Mouse (Mus musculus) limb, embryonic 15.5 days (tissue): Measurements from ENCODE around the gene Ncstn. TPM values are rescaled to one million over a fixed set of nuclear protein-coding genes. Genes with fewer than 3 reads are reported as not detected.

Experiments used
- ATAC-seq: fragments of 200-750 bp; cut with Nextera tagmentation; 2 replicates; pipeline ENCODE4 v1.8.0; 2017; ENCODE audit warnings: low read depth, moderate TSS enrichment; ENCODE audit not compliant: insufficient number of reproducible peaks, low FRiP score, low TSS enrichment
- H3K27ac ChIP-seq: fragments of 300-500 bp; sonication (generic); 2 replicates; pipeline ENCODE4 v1.5.1; 2015; ENCODE audit warnings: moderate library complexity, mild to moderate bottlenecking, inconsistent platforms
- H3K27me3 ChIP-seq: fragments of 300-500 bp; sonication (generic); 2 replicates; pipeline ENCODE4 v1.6.1; 2015; ENCODE audit warnings: inconsistent platforms
- H3K36me3 ChIP-seq: fragments of 300-500 bp; sonication (generic); 2 replicates; pipeline ENCODE4 v1.6.1; 2015; ENCODE audit warnings: inconsistent platforms
- H3K4me1 ChIP-seq: fragments of 300-500 bp; sonication (generic); 2 replicates; pipeline ENCODE4 v1.6.1; 2015; ENCODE audit warnings: inconsistent platforms
- H3K4me2 ChIP-seq: fragments of 300-500 bp; sonication (generic); 2 replicates; pipeline ENCODE4 v1.6.1; 2015; ENCODE audit warnings: mild to moderate bottlenecking, inconsistent platforms
- H3K4me3 ChIP-seq: fragments of 300-500 bp; sonication (generic); 2 replicates; pipeline ENCODE4 v1.5.1; 2015; ENCODE audit warnings: mild to moderate bottlenecking, inconsistent platforms
- H3K9ac ChIP-seq: fragments of 300-500 bp; sonication (generic); 2 replicates; pipeline ENCODE4 v1.6.1; 2015; ENCODE audit warnings: inconsistent platforms
- H3K9me3 ChIP-seq: fragments of 300-500 bp; sonication (generic); 2 replicates; pipeline ENCODE4 v1.6.1; 2016; ENCODE audit warnings: inconsistent platforms
- WGBS: fragments of 180-500 bp; shearing (Covaris S2); methylation state at CpG from one replicate; pipeline ENCODE4 v1.1.7; 2015; 5-methylcytosine and 5-hydroxymethylcytosine counted together
- polyA plus RNA-seq: library from polyadenylated mRNA; unstranded; fragments of >200 nt; fragmentation: Nextera tagmentation; extraction: Ambion mirVana; gene quantifications from 2 replicates; pipeline ENCODE4 v1.2.1, GENCODE M21; 2015

The Ncstn gene
- polyA plus RNA-seq = 107 and 119 TPM in 2 replicates

DNA sequence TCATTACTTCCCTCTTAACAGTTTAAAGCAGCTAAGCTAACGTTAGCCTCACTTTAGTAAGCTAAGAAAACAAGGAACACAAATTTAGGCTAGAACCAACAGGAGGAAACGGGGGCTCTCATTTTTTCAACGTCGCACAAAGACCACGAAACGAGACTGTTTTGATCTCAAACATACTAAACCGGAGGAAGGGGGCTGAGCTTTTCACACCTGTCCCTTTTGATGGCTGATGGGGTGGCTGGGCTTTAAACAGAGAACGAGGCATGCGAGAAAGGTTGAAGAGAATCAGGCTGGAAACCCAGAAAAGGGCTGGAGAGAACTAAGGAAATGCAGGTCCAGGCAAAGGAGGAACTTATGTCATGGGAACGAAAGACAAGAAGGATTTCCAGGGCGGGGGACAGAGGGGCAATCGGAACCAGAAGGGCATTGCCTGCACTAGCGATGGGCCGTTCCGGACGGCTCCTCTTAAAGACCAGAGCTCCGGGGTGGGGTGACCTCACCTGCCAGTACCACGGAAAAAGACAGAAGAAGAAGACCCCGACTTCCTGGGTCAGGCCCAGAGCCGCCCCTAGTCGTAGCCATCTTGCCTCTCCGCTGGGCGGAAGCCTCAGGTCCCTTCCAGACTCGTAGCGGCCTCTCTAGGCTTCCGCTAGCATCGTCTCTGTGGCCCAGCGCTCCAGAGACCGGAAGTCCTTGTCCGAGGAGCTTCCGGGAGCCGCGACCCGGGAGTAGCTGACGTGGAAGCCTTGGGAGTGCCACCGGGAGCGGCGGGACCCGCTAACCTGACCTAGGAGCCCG lies at the start of gene Ncstn, which contains the start of gene Copa:
Gene Ncstn (minus strand): TSS at position 695 of the 798 bp plus-strand sequence.
Gene Copa (plus strand): TSS at position 429 of the 798 bp plus-strand sequence.
- peaks cover 26% of the 10 kb centered on the region for H3K36me3 ChIP-seq
- WGBS = under 1% methylated on average over 40 of the region's 40 CpGs
- no peaks in the 10 kb centered on the region for H3K9me3 ChIP-seq
- no peaks in the 10 kb centered on the region for H3K27me3 ChIP-seq
- ATAC-seq = peak; percentile 97
- peak within 1 kb of the TSS; percentile 83 for H3K27ac ChIP-seq
- H3K4me2 ChIP-seq = peak within 1 kb of the TSS; percentile 49
- peaks cover 18% of the 10 kb centered on the region for H3K4me1 ChIP-seq
- H3K9ac ChIP-seq = peak within 1 kb of the TSS; percentile 77
- peak within 1 kb of the TSS; percentile 85 for H3K4me3 ChIP-seq

DNA sequence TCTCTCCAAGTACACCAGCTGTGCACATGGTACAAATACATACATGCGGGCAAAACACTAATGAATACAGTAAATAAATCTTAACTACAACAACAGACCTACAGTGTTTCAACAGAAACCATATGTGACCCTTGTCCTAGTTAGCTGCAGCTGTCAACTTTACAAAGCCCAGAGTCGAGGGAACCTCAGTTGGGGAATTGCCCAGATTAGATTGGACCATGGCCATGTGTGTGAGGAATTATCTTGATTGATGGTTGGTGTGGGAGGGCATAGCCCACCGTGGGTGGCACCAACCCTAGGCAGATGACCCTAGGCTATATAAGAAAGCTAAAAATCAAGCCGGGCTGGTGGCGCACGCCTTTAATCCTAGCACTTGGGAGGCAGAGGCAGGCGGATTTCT lies 49.7 kb upstream of the Ncstn start:
- peaks cover 73% of the 10 kb centered on the region for H3K36me3 ChIP-seq
- H3K27ac ChIP-seq = no peak overlapping the region
- H3K4me2 ChIP-seq = no peak overlapping the region
- H3K9me3 ChIP-seq = no peaks in the 10 kb centered on the region
- H3K27me3 ChIP-seq = no peaks in the 10 kb centered on the region
- no peak overlapping the region for H3K9ac ChIP-seq
- no peak overlapping the region for H3K4me3 ChIP-seq
- H3K4me1 ChIP-seq = peaks cover 9% of the 10 kb centered on the region
- 74% methylated on average over 7 of the region's 7 CpGs for WGBS
- no peak for ATAC-seq

DNA sequence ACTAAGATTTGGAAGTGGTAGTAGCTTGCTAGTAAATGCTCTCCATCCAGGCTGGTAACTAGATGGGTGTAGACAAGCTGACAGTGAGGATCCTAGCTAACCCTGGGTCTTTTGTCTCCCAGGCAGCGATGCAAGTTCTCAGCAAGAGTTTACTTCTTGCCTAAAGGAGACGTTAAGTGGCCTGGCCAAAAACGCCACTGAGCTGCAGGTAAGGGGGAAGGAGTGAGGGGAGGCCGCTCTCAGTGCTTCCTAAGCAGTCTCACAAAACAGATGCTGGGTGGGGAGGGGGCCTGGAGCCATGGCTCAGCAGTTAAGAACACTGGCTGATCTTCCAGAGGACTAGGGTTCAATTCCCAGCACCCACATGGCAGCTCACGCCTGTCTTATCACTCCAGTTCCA lies 47.2 kb upstream of the Ncstn start:
- Histone ChIP-seq H3K4me2 (no peak overlapping the region), H3K27me3 (no peaks in the 10 kb centered on the region), H3K4me3 (no peak overlapping the region), H3K36me3 (peaks cover 60% of the 10 kb centered on the region), H3K9ac (no peak overlapping the region), H3K9me3 (no peaks in the 10 kb centered on the region), H3K27ac (no peak overlapping the region), H3K4me1 (peaks cover 16% of the 10 kb centered on the region)
- ATAC-seq = no peak
- WGBS = 94% methylated on average over 5 of the region's 5 CpGs

DNA sequence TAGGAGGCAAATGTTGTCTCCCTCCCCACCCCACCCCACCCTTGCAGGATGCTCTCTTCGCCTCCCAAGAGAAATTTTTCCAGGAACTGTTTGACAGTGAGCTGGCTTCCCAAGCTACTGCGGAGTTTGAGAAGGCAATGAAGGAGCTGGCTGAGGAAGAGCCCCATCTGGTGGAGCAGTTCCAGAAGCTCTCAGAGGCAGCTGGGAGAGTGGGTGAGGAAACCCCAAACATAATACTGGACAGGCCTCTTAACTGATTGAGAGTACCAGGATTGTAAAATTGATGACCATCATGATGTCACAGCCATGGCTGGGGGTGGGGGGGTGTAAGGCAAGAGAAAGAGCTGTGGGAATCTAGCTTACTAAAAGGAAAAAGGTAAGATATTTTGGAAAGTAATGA lies 46.5 kb upstream of the Ncstn start:
- 65% methylated on average over 2 of the region's 2 CpGs for WGBS
- H3K27ac ChIP-seq = no peak overlapping the region
- no peak overlapping the region for H3K4me3 ChIP-seq
- no peak overlapping the region for H3K9ac ChIP-seq
- no peak for ATAC-seq
- H3K4me2 ChIP-seq = no peak overlapping the region
- peaks cover 53% of the 10 kb centered on the region for H3K36me3 ChIP-seq
- H3K9me3 ChIP-seq = no peaks in the 10 kb centered on the region
- peaks cover 16% of the 10 kb centered on the region for H3K4me1 ChIP-seq
- H3K27me3 ChIP-seq = no peaks in the 10 kb centered on the region

DNA sequence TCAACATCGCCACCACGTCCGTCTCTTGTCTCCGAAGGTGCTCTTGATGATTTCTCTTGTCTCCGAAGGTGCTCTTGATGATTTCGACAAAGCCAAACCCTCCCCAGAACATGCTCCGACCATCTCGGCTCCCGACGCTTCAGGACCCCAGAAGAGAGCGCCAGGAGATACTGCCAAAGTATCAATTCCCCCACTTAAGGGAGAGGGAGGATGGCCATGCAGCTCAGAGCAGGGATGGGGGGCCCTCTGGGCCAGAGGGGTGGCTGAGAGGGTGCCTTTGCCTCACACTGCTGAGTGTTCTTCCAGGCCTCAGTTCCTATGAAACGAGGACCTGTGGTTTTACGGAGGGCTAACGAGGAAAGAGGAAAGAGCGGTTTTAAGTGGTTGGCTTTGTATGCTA lies 46.0 kb upstream of the Ncstn start:
- Histone ChIP-seq H3K27ac (no peak overlapping the region), H3K4me1 (peaks cover 16% of the 10 kb centered on the region), H3K4me3 (no peak overlapping the region), H3K27me3 (no peaks in the 10 kb centered on the region), H3K9me3 (no peaks in the 10 kb centered on the region), H3K9ac (no peak overlapping the region), H3K4me2 (no peak overlapping the region), H3K36me3 (peaks cover 52% of the 10 kb centered on the region)
- 86% methylated on average over 15 of the region's 15 CpGs for WGBS
- no peak for ATAC-seq

DNA sequence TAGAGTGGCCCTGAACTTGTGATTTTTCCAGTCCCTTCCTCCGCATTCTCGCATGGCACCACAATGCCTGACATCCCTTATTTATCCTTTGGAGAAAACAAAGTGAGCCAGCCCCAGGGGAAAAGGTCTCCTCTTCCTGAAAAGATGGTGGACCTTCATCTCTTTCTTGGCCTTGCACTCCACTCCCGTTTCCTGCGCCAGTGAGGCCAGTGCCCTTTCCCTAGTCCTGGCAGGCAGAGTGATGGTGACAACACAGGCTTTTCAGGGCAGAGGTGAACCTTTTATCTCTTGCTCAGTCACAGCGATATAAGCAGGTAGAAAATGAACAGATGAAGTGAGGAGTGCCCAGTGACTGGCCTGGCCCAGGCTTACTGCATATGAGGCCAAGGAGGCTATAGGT lies 44.9 kb upstream of the Ncstn start:
- no peak for ATAC-seq
- 39% methylated on average over 5 of the region's 5 CpGs for WGBS
- H3K4me1 ChIP-seq = peaks cover 16% of the 10 kb centered on the region
- H3K36me3 ChIP-seq = peaks cover 54% of the 10 kb centered on the region
- H3K27me3 ChIP-seq = no peaks in the 10 kb centered on the region
- H3K4me3 ChIP-seq = peak overlapping the region; percentile 84
- H3K9ac ChIP-seq = peak overlapping the region; percentile 85; the same call in 1 of the 2 replicates
- H3K9me3 ChIP-seq = no peaks in the 10 kb centered on the region
- H3K4me2 ChIP-seq = peak overlapping the region; percentile 89
- no peak overlapping the region for H3K27ac ChIP-seq

DNA sequence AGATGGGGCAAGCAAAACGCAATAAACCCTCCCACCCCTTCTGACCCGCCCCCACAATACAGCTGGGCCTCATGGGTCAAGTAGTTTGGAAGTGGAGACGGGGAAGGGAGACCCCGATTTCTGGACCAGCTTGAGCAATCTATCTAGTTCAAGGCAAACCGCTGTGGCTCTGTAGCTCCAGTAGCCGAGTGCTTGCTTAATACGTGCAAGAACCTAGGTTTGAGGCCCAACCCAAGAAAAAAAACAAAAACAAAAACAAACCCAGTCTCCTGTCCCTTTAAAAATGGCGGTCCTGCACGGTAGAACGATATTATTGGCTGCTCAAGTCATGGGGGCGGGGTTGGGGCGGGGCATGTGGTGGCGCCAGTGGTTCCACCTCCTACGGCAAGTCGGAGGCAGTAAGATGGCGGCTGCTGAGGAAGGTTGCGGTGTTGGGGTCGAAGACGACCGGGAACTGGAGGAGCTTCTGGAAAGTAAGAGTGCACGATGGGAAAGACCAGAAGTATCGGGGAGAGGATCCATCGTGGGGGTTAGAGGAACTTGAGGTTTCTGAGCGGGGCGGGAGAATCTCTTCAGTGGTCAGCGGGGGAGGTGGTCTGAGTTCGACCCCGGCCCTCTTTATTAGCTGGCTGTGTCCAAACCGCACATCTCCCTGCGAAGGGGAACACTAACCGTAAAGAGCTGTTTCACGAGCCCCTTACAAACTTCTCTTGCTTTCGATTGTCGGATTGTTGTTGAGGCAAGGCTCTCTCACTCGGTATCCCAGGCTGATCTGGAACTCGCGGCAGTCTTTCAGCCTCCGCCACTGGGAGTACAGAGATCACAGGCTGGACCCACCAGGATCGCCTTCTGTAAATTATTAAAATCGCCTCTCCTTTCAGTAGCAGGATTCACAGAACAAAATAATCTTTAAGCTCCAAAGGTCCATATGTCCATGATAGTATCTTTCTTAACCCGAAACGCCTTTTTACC lies 44.1 kb upstream of the Ncstn start, which contains the start of gene Pex19:
Gene Pex19 (plus strand): TSS at position 380 of the 972 bp plus-strand sequence.
- Histone ChIP-seq H3K27me3 (no peaks in the 10 kb centered on the region), H3K4me2 (peak within 1 kb of the TSS; percentile 89), H3K4me3 (peak within 1 kb of the TSS; percentile 84), H3K4me1 (peaks cover 16% of the 10 kb centered on the region), H3K9ac (peak within 1 kb of the TSS; percentile 85), H3K27ac (peak within 1 kb of the TSS; percentile 73), H3K36me3 (peaks cover 54% of the 10 kb centered on the region), H3K9me3 (no peaks in the 10 kb centered on the region)
- ATAC-seq = peak; percentile 94
- WGBS = 2% methylated on average over 42 of the region's 42 CpGs

DNA sequence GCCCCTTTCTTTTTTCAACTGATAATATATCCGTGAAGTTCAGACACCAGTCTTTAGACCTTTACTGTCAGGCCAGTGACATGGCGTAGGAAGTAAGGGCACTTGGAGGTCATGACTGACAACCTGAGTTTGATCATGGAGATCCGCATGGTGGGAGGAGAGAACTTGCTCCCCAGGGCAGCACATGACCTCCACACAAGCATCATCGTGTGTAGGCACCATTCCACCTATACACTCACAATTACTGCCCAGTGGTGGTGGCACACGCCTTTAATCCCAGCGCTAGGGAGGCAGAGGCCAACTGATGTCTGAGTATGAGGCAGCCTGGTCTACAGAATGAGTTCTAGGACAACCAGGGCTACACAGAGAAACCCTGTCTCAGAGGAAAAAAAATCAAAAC lies 42.0 kb upstream of the Ncstn start:
- Histone ChIP-seq H3K4me3 (no peak overlapping the region), H3K9ac (no peak overlapping the region), H3K27me3 (no peaks in the 10 kb centered on the region), H3K27ac (no peak overlapping the region), H3K9me3 (no peaks in the 10 kb centered on the region), H3K36me3 (peaks cover 56% of the 10 kb centered on the region), H3K4me2 (no peak overlapping the region), H3K4me1 (peaks cover 16% of the 10 kb centered on the region)
- no peak for ATAC-seq
- WGBS = 84% methylated on average over 6 of the region's 6 CpGs

DNA sequence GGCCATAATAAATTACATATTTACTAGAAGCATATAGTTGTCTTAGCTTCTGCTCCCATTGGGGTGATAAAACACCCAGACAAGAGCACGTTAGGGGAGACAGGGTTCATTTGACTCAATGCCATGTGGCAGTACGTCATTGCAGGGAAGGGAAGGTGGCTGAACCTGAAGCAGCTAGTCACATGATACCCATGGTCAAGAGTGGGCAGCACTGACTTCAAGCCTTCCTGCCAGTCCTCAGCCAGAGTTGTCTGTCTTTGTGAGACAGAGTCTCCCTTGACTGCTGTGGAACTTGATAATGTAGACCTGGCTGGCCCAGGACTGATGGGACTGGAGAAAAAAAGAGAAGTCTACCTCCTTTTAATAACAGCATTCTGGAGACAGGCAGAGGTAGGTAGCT lies 40.1 kb upstream of the Ncstn start:
- 82% methylated on average over 2 of the region's 2 CpGs for WGBS
- no peak for ATAC-seq
- peaks cover 61% of the 10 kb centered on the region for H3K36me3 ChIP-seq

DNA sequence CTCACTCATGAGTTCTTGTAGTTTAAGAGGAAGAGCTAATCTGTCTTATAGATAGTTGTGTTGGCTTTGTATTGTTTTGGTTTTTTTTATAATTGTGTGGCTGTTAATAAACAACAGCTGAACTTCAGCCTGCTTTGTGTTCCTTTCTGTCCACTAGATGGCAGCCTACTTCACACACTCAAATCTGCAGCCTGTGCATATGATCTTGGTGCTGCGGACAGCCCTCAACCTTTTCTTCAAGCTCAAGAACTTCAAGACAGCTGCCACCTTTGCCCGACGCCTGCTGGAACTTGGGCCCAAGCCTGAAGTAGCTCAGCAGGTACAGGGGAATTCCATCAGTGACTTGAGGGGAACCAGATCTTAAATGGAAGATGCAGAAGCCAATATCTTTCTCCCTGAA lies 37.1 kb upstream of the Ncstn start:
- no peak for ATAC-seq

More for the DNA sequence above, 40.1 kb upstream of the Ncstn start:
- Histone ChIP-seq H3K27ac (no peak overlapping the region), H3K4me3 (no peak overlapping the region), H3K9ac (no peak overlapping the region), H3K27me3 (no peaks in the 10 kb centered on the region), H3K4me2 (no peak overlapping the region), H3K4me1 (peaks cover 11% of the 10 kb centered on the region), H3K9me3 (no peaks in the 10 kb centered on the region)

DNA sequence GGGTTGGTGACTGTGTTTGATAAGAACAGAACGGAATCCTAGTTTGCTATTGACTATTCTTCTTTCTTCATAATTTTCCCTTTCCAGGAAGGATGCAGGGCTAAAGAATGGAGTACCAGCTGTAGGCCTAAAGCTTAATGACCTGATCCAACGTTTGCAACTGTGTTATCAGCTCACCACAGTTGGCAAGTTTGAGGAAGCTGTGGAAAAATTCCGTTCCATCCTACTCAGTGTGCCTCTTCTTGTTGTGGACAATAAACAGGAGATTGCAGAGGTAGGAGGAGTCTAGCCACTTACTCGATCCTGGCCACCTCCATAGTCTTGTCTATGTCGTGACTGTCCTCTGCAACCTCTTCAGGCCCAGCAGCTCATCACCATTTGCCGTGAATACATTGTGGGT lies 36.5 kb upstream of the Ncstn start:
- Histone ChIP-seq H3K4me2 (no peak overlapping the region), H3K36me3 (peaks cover 97% of the 10 kb centered on the region), H3K4me1 (no peaks in the 10 kb centered on the region), H3K27me3 (no peaks in the 10 kb centered on the region), H3K27ac (no peak overlapping the region), H3K4me3 (no peak overlapping the region), H3K9me3 (no peaks in the 10 kb centered on the region), H3K9ac (no peak overlapping the region)
- ATAC-seq = no peak
- WGBS = 81% methylated on average over 6 of the region's 6 CpGs

More for the DNA sequence above, 37.1 kb upstream of the Ncstn start:
- Histone ChIP-seq H3K4me1 (no peaks in the 10 kb centered on the region), H3K4me2 (no peak overlapping the region), H3K4me3 (no peak overlapping the region), H3K36me3 (peaks cover 91% of the 10 kb centered on the region), H3K27ac (no peak overlapping the region), H3K9ac (no peak overlapping the region), H3K9me3 (no peaks in the 10 kb centered on the region), H3K27me3 (no peaks in the 10 kb centered on the region)
- WGBS = 52% methylated on average over 3 of the region's 3 CpGs
